11 mouse cellular contexts compared by ENCODE assay signal in the genomic region with DNA sequence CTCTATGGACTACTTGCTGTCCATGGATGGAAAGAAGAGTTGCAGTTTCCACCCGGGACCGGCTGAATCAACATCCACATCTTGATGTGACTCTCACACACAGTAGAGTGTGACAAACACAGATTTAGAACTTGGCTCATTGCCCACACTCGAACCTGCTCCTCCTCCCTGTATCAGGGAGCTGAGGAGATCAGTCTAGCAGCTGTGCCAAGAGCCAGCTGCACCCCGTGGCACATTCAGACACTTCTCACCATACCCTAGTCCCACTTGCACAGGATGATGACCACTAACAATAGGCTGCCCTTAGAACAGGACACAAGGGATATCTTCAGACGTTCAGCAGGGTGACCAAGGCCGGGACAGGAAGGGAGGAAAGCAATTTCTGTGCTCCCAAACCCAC. TPM values are rescaled to one million over a fixed set of nuclear protein-coding genes. Genes with fewer than 3 reads are reported as not detected.
DNase-seq lines count a peak whose midpoint lies in the region; TF ChIP-seq lines count a peak whose summit lies in the region.
"Had no signal": no experiment of that assay in that cellular context is flagged by ENCODE, and none has a peak within 500 bp of the region (broad histone marks: within the 10 kb centered on the region; RNA-seq: fewer than 3 reads in every experiment).

No protein-coding gene starts in this region.

- intact Hi-C loops in left cerebral cortex, postnatal 4 days (cut with DNase I), result no loop called here

- peak overlapping the region; percentile 22; the same call in 1 of the 2 replicates for H3K4me3 ChIP-seq in layer of hippocampus, adult 2 months

- DNase-seq in cerebellum, postnatal 10 days, result peak; percentile 71 to 73
- DNase-seq in cerebellum, adult 11-12 months, result no peak
- no peak for DNase-seq in layer of hippocampus, adult 2 months (ENCODE audit: low spot score in 2 of 2)
- DNase-seq in layer of hippocampus, adult 9-10 months (ENCODE audit: low spot score), result no peak
- DNase-seq in A20 (ENCODE audit: low read depth, low spot score), result peak; percentile 8
- peak; percentile 66 for DNase-seq in left cerebral cortex, postnatal 4 days
- DNase-seq in gastrocnemius, adult 18-20 months (ENCODE audit: low spot score), result no peak
- DNase-seq in adipocyte (ENCODE audit: low spot score), result no peak
- DNase-seq: embryo, embryonic 11 days; gastrocnemius, postnatal 10 days; lung, postnatal 14 days had no signal

- H3K27ac ChIP-seq in layer of hippocampus, adult 2 months, result no peak overlapping the region

- TF ChIP-seq CTCF in layer of hippocampus, adult 2 months (conservative IDR thresholded peaks at IDR 0.05), result no peak

RNA-seq across cellular contexts. Expression of gene Cd109, which starts 1.1 kb away (rescaled TPM):
- total RNA-seq in layer of hippocampus, adult 2 months (2021), result 1 to 10 TPM; 3.1 to 3.5 TPM
- 1 to 10 TPM; 1.4 to 1.8 TPM for total RNA-seq in left cerebral cortex, postnatal 4 days (2021)
- under 1 TPM; 0.27 to 0.74 TPM for total RNA-seq in gastrocnemius, adult 18-20 months (2021)

RNA-seq across cellular contexts. Expression of gene Slc17a5, which starts 26.4 kb away (rescaled TPM):
- total RNA-seq in layer of hippocampus, adult 2 months (2021), result 10 to 100 TPM; 23.0 to 24.5 TPM
- 10 to 100 TPM; 11.8 to 13.3 TPM for total RNA-seq in left cerebral cortex, postnatal 4 days (2021)
- total RNA-seq in gastrocnemius, adult 18-20 months (2021), result 1 to 10 TPM; 2.8 to 3.2 TPM

Comparison
In these comparisons a context has a peak if more than half of its experiments do, and no peak if none do; other contexts are left out.
1. DNase-seq: peak in cerebellum, postnatal 10 days (2 of 2), A20 (single experiment) and left cerebral cortex, postnatal 4 days (single experiment); none in cerebellum, adult 11-12 months (single experiment), layer of hippocampus, adult 2 months (0 of 2), layer of hippocampus, adult 9-10 months (single experiment), gastrocnemius, adult 18-20 months (single experiment) and adipocyte (single experiment).